Mouse (Mus musculus) heart, postnatal 4 days (tissue): ENCODE measurements around the gene Tcp11x2. TPM values are rescaled to one million over a fixed set of nuclear protein-coding genes. Genes with fewer than 3 reads are reported as not detected.

Experiments used
- DNase-seq: peaks from one replicate; pipeline ENCODE4 v3.0.0; 2021
- total RNA-seq, 2 experiments: library from RNA; stranded (reverse); gene quantifications; 2 replicates each; pipeline ENCODE4 v1.2.3; 2021

Tcp11x2 gene
- total RNA-seq = not detected

GRCm38 (mm10) chrX:135693633-135694032 is at the start of gene Tcp11x2:
Gene Tcp11x2 (minus strand): TSS chrX:135693790.
- no peak for DNase-seq

GRCm38 (mm10) chrX:135743056-135743355 is 49.4 kb upstream of the Tcp11x2 start:
- DNase-seq = no peak

- DNase-seq = peak; percentile 84
Measured at GRCm38 (mm10) chrX:135742304-135743055, 48.9 kb upstream of the Tcp11x2 start, which contains the start of the genes Armcx5 and Gprasp1. Gene Armcx5 (plus strand): TSS chrX:135742733. Gene Gprasp1 (plus strand): TSS chrX:135742733.

GRCm38 (mm10) chrX:135738730-135739520 is 45.3 kb upstream of the Tcp11x2 start:
- DNase-seq = no peak

GRCm38 (mm10) chrX:135725161-135725560 is 31.6 kb upstream of the Tcp11x2 start, which contains the start of gene Tmsb15a:
Gene Tmsb15a (minus strand): TSS chrX:135725261.
- DNase-seq = no peak

- DNase-seq = no peak
Measured at GRCm38 (mm10) chrX:135712845-135713244, 19.3 kb upstream of the Tcp11x2 start.

GRCm38 (mm10) chrX:135704349-135704748 is 10.8 kb upstream of the Tcp11x2 start:
- no peak for DNase-seq

GRCm38 (mm10) chrX:135703111-135703510 is 9.5 kb upstream of the Tcp11x2 start:
- no peak for DNase-seq

- no peak for DNase-seq
Measured at GRCm38 (mm10) chrX:135687802-135688201, 5.8 kb downstream of the Tcp11x2 start.

- no peak for DNase-seq
Measured at GRCm38 (mm10) chrX:135681858-135682257, 11.7 kb downstream of the Tcp11x2 start.

GRCm38 (mm10) chrX:135652173-135652772 is 41.3 kb downstream of the Tcp11x2 start:
- DNase-seq = no peak

GRCm38 (mm10) chrX:135627605-135628004 is 66.0 kb downstream of the Tcp11x2 start, which contains the start of gene Prame:
Gene Prame (minus strand): TSS chrX:135627705.
- no peak for DNase-seq

Other genes starting within 250 kb of the Tcp11x2 start
- not detected for gene AV320801, start 199.2 kb downstream of the Tcp11x2 start, total RNA-seq
- 1 to 10 TPM in 1 of 2 experiments, under 1 TPM in 1; 0.48 to 1.1 TPM for gene Nxf7, start 95.0 kb downstream of the Tcp11x2 start, total RNA-seq
- gene Prame, start 66.1 kb downstream of the Tcp11x2 start, total RNA-seq = not detected
- gene Tmsb15a, start 31.5 kb upstream of the Tcp11x2 start, total RNA-seq = not detected
- gene Armcx5, start 48.9 kb upstream of the Tcp11x2 start, total RNA-seq = 10 to 100 TPM; 11.5 to 12.4 TPM
- gene Gprasp1, start 48.9 kb upstream of the Tcp11x2 start, total RNA-seq = 10 to 100 TPM; 30.3 to 34.1 TPM
- 10 to 100 TPM; 47.2 to 61.2 TPM for gene Bhlhb9, start 103.8 kb upstream of the Tcp11x2 start, total RNA-seq
- gene Gprasp2, start 145.2 kb upstream of the Tcp11x2 start, total RNA-seq = 10 to 100 TPM in 1 of 2 experiments, 1 to 10 TPM in 1; 8.0 to 11.9 TPM